Mouse (Mus musculus) heart, postnatal 36 days (tissue): Measurements from ENCODE around the gene Golm1. TPM values are rescaled to one million over a fixed set of nuclear protein-coding genes. Genes with fewer than 3 reads are reported as not detected.

Source experiments
- DNase-seq, 2 experiments: peaks; one replicate each; pipeline ENCODE4 v3.0.0; 2021 to 2022
- intact Hi-C: fragments of 180-260 bp; cut with DNase I; formaldehyde crosslinking; loops from one replicate; pipeline ENCODE4 v1.15.1; 2025
- total RNA-seq, 2 experiments: library from RNA; stranded (reverse); gene quantifications; 2 replicates each; pipeline ENCODE4 v1.2.3; 2021

Golm1 gene
- total RNA-seq, 2 experiments from 2014 or later, result 14.8 to 15.4 TPM

GRCm38 (mm10) chr13:59649781-59650180, 25.8 kb downstream of the Golm1 start:
- intact Hi-C loops, result no loop called here
- DNase-seq, result no peak

- intact Hi-C loops, result no loop called here
- no peak for DNase-seq
Observed at GRCm38 (mm10) chr13:59648598-59648997, 27.0 kb downstream of the Golm1 start.

GRCm38 (mm10) chr13:59647484-59647883, 28.1 kb downstream of the Golm1 start:
- intact Hi-C loops, result no loop called here
- no peak for DNase-seq

- no peak for DNase-seq
- intact Hi-C loops, result no loop called here
Observed at GRCm38 (mm10) chr13:59646674-59647244, 28.9 kb downstream of the Golm1 start.

- intact Hi-C loops, result no loop called here
- DNase-seq, result no peak
Observed at GRCm38 (mm10) chr13:59645491-59645890, 30.1 kb downstream of the Golm1 start.

- intact Hi-C loops, result no loop called here
- DNase-seq, result no peak
Observed at GRCm38 (mm10) chr13:59642818-59643217, 32.8 kb downstream of the Golm1 start.

GRCm38 (mm10) chr13:59640178-59640440, 35.5 kb downstream of the Golm1 start:
- intact Hi-C loops, result no loop called here

GRCm38 (mm10) chr13:59639368-59640177, 36.0 kb downstream of the Golm1 start:
- DNase-seq, result no peak
- intact Hi-C loops, result loop anchor here (5.0 kb wide), 1 partner anchor 88 kb away; no protein-coding TSS in a partner anchor

More at GRCm38 (mm10) chr13:59640178-59640440, 35.5 kb downstream of the Golm1 start:
- DNase-seq, result no peak

GRCm38 (mm10) chr13:59637800-59638199, 37.8 kb downstream of the Golm1 start:
- intact Hi-C loops, result loop anchor here (5.0 kb wide), 1 partner anchor 90 kb away; no protein-coding TSS in a partner anchor

GRCm38 (mm10) chr13:59634637-59635036, 41.0 kb downstream of the Golm1 start:
- no peak for DNase-seq
- intact Hi-C loops, result loop anchor here (5.0 kb wide), 1 partner anchor 93 kb away; no protein-coding TSS in a partner anchor

More at GRCm38 (mm10) chr13:59637800-59638199, 37.8 kb downstream of the Golm1 start:
- no peak for DNase-seq

GRCm38 (mm10) chr13:59626739-59627138, 48.9 kb downstream of the Golm1 start:
- no peak for DNase-seq
- intact Hi-C loops, result no loop called here

- intact Hi-C loops, result no loop called here
- DNase-seq, result peak; percentile 21 to 31
Observed at GRCm38 (mm10) chr13:59624903-59625302, 50.7 kb downstream of the Golm1 start.

- intact Hi-C loops, result no loop called here
- DNase-seq, result no peak
Observed at GRCm38 (mm10) chr13:59624389-59624788, 51.2 kb downstream of the Golm1 start.

- intact Hi-C loops, result no loop called here
Observed at GRCm38 (mm10) chr13:59621643-59622489, 53.7 kb downstream of the Golm1 start.

GRCm38 (mm10) chr13:59618463-59618862, 57.1 kb downstream of the Golm1 start:
- no peak for DNase-seq
- intact Hi-C loops, result no loop called here

More at GRCm38 (mm10) chr13:59621643-59622489, 53.7 kb downstream of the Golm1 start:
- no peak for DNase-seq

- no peak for DNase-seq
- intact Hi-C loops, result no loop called here
Observed at GRCm38 (mm10) chr13:59615554-59615953, 60.1 kb downstream of the Golm1 start.

- no peak for DNase-seq
- intact Hi-C loops, result no loop called here
Observed at GRCm38 (mm10) chr13:59615152-59615551, 60.5 kb downstream of the Golm1 start.

GRCm38 (mm10) chr13:59613868-59614267, 61.7 kb downstream of the Golm1 start:
- DNase-seq, result no peak
- intact Hi-C loops, result no loop called here

- DNase-seq, result no peak
- intact Hi-C loops, result no loop called here
Observed at GRCm38 (mm10) chr13:59610437-59610836, 65.2 kb downstream of the Golm1 start.

GRCm38 (mm10) chr13:59609885-59610284, 65.7 kb downstream of the Golm1 start:
- no peak for DNase-seq
- intact Hi-C loops, result no loop called here
